Comparison of ENCODE assay signal across 9 mouse cellular contexts in genomic region chr5:111220679-111221380, GRCm38 (mm10).
DNase-seq lines count a peak whose midpoint lies in the region; ATAC-seq and TF ChIP-seq lines count a peak whose summit lies in the region.
"Had no signal": no experiment of that assay in that cellular context is flagged by ENCODE, and none has a peak within 500 bp of the region (broad histone marks: within the 10 kb centered on the region; RNA-seq: fewer than 3 reads in every experiment).

No protein-coding gene starts in this region.

- no peak overlapping the region for H3K4me3 ChIP-seq in intestine, embryonic 14.5 days (ENCODE audit: low read depth, low read length)
- H3K4me3 ChIP-seq in intestine, postnatal 0 days (ENCODE audit: low read depth, low read length) = no peak overlapping the region
- no peak overlapping the region for H3K4me3 ChIP-seq in embryonic facial prominence, embryonic 13.5 days
- H3K4me3 ChIP-seq in limb, embryonic 13.5 days = no peak overlapping the region

- 57% methylated on average over 16 of the region's 16 CpGs for WGBS in intestine, embryonic 14.5 days
- WGBS in intestine, postnatal 0 days = 74% methylated on average over 16 of the region's 16 CpGs
- 36% methylated on average over 16 of the region's 16 CpGs for WGBS in embryonic facial prominence, embryonic 13.5 days
- WGBS in limb, embryonic 13.5 days = 60% methylated on average over 16 of the region's 16 CpGs

- no peak for TF ChIP-seq CTCF in intestine, postnatal 0 days (IDR thresholded peaks at IDR 0.05; ENCODE audit: low read depth)

- no peak for ATAC-seq in intestine, embryonic 14.5 days (replicated peaks; ENCODE audit: low FRiP score, low TSS enrichment, low read depth)
- ATAC-seq in intestine, postnatal 0 days = no peak
- no peak for ATAC-seq in embryonic facial prominence, embryonic 13.5 days (ENCODE audit: insufficient number of reproducible peaks, insufficient read depth, low FRiP score, low TSS enrichment, low read depth)
- peak; percentile 38; the same call in 1 of the 2 replicates for ATAC-seq in limb, embryonic 13.5 days (ENCODE audit: low FRiP score, low read depth)

- peaks cover 25% of the 10 kb centered on the region; the same call in 1 of the 2 replicates for H3K4me1 ChIP-seq in intestine, embryonic 14.5 days (replicated peaks; ENCODE audit: control insufficient read depth, insufficient read depth, low read length)
- peaks cover 5% of the 10 kb centered on the region for H3K4me1 ChIP-seq in intestine, postnatal 0 days (replicated peaks; ENCODE audit: control insufficient read depth, insufficient read depth, low read length)
- peaks cover 53% of the 10 kb centered on the region for H3K4me1 ChIP-seq in embryonic facial prominence, embryonic 13.5 days
- H3K4me1 ChIP-seq in limb, embryonic 13.5 days = peaks cover 59% of the 10 kb centered on the region

- no peak overlapping the region for H3K9ac ChIP-seq in intestine, embryonic 14.5 days (ENCODE audit: low read length)
- no peak overlapping the region for H3K9ac ChIP-seq in intestine, postnatal 0 days (ENCODE audit: low read depth, low read length)
- peak overlapping the region; percentile 28 for H3K9ac ChIP-seq in embryonic facial prominence, embryonic 13.5 days
- no peak overlapping the region for H3K9ac ChIP-seq in limb, embryonic 13.5 days

- H3K27ac ChIP-seq in intestine, embryonic 14.5 days (ENCODE audit: low read depth) = peak overlapping the region; percentile 67
- H3K27ac ChIP-seq in intestine, postnatal 0 days (ENCODE audit: low read depth, low read length) = no peak overlapping the region
- peak overlapping the region; percentile 55 for H3K27ac ChIP-seq in embryonic facial prominence, embryonic 13.5 days
- peak overlapping the region; percentile 39 for H3K27ac ChIP-seq in limb, embryonic 13.5 days

- DNase-seq in intestine, embryonic 14.5 days (ENCODE audit: low spot score) = no peak
- DNase-seq in thymus, adult 18-20 months = peak; percentile 29 to 36
- DNase-seq in left cerebral cortex, adult 11 months (ENCODE audit: low spot score) = no peak
- DNase-seq in frontal cortex, postnatal 25 days (ENCODE audit: low spot score in 2 of 2) = no peak
- no peak for DNase-seq in T-cell, adult 2 months (ENCODE audit: low spot score)
- DNase-seq: kidney, postnatal 14 days had no signal

- H3K27me3 ChIP-seq in intestine, embryonic 14.5 days (replicated peaks; ENCODE audit: control insufficient read depth, insufficient read depth, low read length) = no peaks in the 10 kb centered on the region
- H3K27me3 ChIP-seq in intestine, postnatal 0 days (replicated peaks; ENCODE audit: control insufficient read depth, insufficient read depth, low read length) = no peaks in the 10 kb centered on the region
- H3K27me3 ChIP-seq in embryonic facial prominence, embryonic 13.5 days = no peaks in the 10 kb centered on the region
- H3K27me3 ChIP-seq in limb, embryonic 13.5 days = no peaks in the 10 kb centered on the region

- peaks cover 19% of the 10 kb centered on the region for H3K36me3 ChIP-seq in intestine, embryonic 14.5 days (ENCODE audit: control insufficient read depth, insufficient read depth, low read length)
- H3K36me3 ChIP-seq in intestine, postnatal 0 days (ENCODE audit: control insufficient read depth, insufficient read depth) = peaks cover 22% of the 10 kb centered on the region
- peaks cover 28% of the 10 kb centered on the region for H3K36me3 ChIP-seq in embryonic facial prominence, embryonic 13.5 days
- peaks cover 31% of the 10 kb centered on the region for H3K36me3 ChIP-seq in limb, embryonic 13.5 days

- no peaks in the 10 kb centered on the region for H3K9me3 ChIP-seq in intestine, embryonic 14.5 days (ENCODE audit: control insufficient read depth, low read length)
- H3K9me3 ChIP-seq in intestine, postnatal 0 days (ENCODE audit: control insufficient read depth) = no peaks in the 10 kb centered on the region
- H3K9me3 ChIP-seq in embryonic facial prominence, embryonic 13.5 days = no peaks in the 10 kb centered on the region
- H3K9me3 ChIP-seq in limb, embryonic 13.5 days = no peaks in the 10 kb centered on the region

- H3K4me2 ChIP-seq in intestine, embryonic 14.5 days (ENCODE audit: low read length) = no peak overlapping the region
- H3K4me2 ChIP-seq in intestine, postnatal 0 days (replicated peaks; ENCODE audit: low read depth) = no peak overlapping the region
- H3K4me2 ChIP-seq in embryonic facial prominence, embryonic 13.5 days = no peak overlapping the region
- no peak overlapping the region for H3K4me2 ChIP-seq in limb, embryonic 13.5 days (replicated peaks)

Comparison
In these comparisons a context has a peak if more than half of its experiments do, and no peak if none do; other contexts are left out.
1. DNase-seq: peak in thymus, adult 18-20 months (2 of 2); none in intestine, embryonic 14.5 days (single experiment), left cerebral cortex, adult 11 months (single experiment), frontal cortex, postnatal 25 days (0 of 2) and T-cell, adult 2 months (single experiment).